12 mouse cellular contexts compared by ENCODE assay signal in genomic region chr10:16681001-16681400, GRCm38 (mm10).
"Had no signal": no experiment of that assay in that cellular context is flagged by ENCODE, and none has a peak within 500 bp of the region (broad histone marks: within the 10 kb centered on the region; RNA-seq: fewer than 3 reads in every experiment).

No protein-coding gene starts in this region.

- DNase-seq: retina, postnatal 1 day; right cerebral cortex, adult 18-20 months; right cerebral cortex, postnatal 14 days; right cerebral cortex, postnatal 25 days; right cerebral cortex, postnatal 4 days; spleen, adult 18-20 months; thymus, adult 18-20 months; thymus, adult 2 months; thymus, postnatal 14 days; thymus, postnatal 25 days; thymus, postnatal 36 days; thymus, postnatal 4 days had no signal
